Mouse (Mus musculus): ENCODE data around the gene E2f6. TPM values are rescaled to one million over a fixed set of nuclear protein-coding genes. Genes with fewer than 3 reads are reported as not detected.

E2f6 gene
- total RNA-seq, 2 experiments from 2014 or later, result 57.2 to 60.9 TPM

- no peak for DNase-seq
Observed at GRCm38 (mm10) chr12:16847204-16847792, 36.5 kb downstream of the E2f6 start.

GRCm38 (mm10) chr12:16848501-16848900 lies 37.7 kb downstream of the E2f6 start:
- no peak for DNase-seq

- no peak for DNase-seq
Observed at GRCm38 (mm10) chr12:16849821-16850220, 39.1 kb downstream of the E2f6 start.

DNA sequence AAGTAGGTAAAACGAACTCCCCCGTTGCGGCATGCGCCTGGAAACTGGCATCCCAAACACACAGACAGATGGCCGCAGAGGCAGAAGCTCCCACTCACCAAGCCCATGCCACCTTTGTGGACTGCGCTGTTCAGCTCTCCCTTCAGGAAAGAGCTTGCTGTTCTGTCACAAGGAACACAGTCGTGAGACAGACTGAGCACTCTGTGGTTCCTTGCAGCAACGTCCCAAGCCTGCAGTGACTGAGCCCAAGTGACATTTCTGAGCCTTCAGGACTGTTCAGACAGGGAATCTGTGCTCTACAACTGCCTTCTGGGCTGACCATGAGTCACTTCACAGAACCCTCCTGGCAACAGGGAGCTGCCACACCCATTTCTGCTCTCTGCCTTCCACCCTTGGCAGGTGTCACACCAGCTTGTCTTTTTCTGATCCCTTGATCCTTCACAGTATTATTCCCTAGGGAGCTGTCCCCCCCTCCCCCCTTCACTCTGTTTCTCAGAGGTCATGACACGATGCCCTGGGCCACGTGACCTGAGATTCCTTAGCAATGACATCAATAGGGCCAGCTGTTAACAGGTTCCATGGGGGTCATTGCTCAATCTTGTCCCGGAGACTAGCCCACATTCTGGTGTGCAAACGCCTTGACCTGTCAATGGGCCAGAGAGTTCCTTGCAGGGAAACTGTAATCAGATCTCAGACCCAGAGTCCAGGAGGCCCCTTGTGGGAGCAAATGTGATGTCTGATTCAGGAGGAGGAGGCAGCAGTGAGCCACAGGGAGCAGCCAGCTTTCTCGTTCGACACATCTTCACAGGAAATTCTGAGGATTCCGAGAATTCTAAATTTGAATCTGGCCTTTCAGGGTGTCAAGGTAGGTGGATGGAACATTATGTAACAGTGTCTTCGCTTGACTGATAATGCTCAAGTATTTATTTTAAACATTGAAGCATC lies 39.9 kb downstream of the E2f6 start:
- DNase-seq, result peak; percentile 70

GRCm38 (mm10) chr12:16853431-16854165 lies 42.8 kb downstream of the E2f6 start:
- peak; percentile 77 for DNase-seq

GRCm38 (mm10) chr12:16855632-16856305 lies 45.0 kb downstream of the E2f6 start:
- DNase-seq, result no peak

DNA sequence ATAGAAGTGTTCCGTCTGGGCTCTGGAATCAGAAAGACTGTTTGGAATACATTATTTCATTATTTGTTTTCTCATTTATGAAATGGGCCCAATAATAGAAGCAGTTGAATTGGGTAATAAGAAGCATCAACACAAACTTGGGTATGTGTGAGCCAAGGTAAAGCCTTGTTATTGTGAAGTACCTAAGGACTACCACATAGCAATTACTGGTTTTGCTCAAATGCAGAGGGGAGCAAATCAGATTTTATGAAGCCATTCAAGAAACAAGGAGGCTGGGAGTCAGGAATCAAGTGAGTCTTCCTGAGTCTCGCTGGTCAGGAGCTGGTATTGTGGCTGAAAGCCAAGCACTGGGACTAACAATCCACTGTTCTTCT lies 45.5 kb downstream of the E2f6 start:
- no peak for DNase-seq

DNA sequence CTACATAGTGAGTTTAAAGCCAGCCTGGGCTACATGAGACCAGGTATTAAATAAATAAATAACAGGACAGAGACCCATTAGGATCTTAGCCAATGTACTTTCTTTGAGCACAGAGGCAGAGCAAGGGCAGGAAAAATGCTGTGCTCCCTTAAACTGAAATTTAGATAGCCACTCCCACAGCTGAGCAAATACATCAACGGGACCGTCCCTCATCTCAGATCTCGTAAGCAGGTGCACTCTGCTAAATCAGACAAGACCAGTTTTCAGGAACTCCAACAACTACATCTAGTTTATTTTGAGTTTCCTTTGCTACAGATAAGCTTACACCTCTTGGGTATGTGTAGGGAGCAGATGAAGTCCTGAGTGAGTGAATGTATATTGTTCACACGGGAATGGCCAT lies 47.3 kb downstream of the E2f6 start:
- DNase-seq, result no peak

DNA sequence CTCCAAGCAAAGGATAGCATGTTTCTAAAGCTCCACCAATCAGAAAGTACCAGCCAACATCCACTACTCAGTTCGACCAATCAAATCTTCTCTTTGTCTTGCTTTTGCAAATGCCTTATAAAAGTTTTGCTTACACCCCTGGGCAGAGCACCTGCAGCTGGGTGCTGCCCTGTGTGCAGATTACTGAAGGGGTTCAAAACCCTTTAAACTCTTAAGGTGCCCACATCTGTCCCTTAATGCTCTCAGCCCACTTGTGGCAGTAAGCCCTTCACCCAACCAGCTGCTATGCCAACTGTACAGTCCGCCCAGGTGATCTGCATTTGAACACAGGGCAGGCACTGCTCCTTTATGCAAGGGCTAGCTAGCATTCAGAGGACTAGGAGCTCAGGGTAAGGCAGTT lies 49.0 kb downstream of the E2f6 start:
- DNase-seq, result no peak

- DNase-seq, result no peak
Observed at GRCm38 (mm10) chr12:16860533-16860932, 49.8 kb downstream of the E2f6 start.

DNA sequence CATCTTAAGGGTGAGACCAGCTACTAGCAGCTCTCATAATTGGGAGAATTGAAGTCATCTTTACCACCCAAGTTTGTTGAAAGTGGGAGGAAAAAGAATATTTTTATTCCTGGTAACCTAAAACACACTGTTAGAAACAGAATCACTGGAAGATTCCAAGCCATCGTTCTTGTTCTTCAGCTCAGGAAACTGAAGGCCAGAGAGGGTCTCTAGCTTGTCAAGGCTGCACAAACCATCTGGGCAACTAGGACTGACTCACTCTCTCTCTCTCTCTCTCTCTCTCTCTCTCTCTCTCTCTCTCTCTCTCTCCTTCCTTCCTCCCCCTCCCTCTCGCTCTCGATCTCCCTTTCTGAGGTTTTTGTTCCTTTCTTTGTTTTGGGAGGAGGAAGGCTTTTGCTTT lies 50.2 kb downstream of the E2f6 start:
- DNase-seq, result no peak

DNA sequence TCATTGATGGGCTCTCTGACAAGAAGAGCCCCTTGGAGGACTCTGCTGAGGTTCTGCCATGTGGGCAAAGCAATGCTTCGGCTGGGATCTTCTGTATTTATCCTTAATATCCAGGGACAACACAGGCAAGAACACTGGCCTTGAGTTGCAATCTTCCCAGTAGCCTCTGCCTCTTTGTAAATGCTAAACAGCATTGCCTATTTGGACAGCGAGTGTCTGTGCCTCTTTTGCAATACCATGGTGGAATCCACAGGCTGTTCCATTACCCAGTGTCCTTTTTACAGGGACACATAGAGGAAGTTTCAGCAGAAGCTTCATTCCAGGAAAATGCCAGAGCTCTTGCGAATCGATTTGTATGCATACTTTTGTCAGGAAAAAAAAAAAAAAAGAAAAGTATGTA lies 53.7 kb downstream of the E2f6 start:
- DNase-seq, result no peak

GRCm38 (mm10) chr12:16865871-16866270 lies 55.1 kb downstream of the E2f6 start:
- no peak for DNase-seq

GRCm38 (mm10) chr12:16866460-16866859 lies 55.7 kb downstream of the E2f6 start:
- DNase-seq, result no peak

DNA sequence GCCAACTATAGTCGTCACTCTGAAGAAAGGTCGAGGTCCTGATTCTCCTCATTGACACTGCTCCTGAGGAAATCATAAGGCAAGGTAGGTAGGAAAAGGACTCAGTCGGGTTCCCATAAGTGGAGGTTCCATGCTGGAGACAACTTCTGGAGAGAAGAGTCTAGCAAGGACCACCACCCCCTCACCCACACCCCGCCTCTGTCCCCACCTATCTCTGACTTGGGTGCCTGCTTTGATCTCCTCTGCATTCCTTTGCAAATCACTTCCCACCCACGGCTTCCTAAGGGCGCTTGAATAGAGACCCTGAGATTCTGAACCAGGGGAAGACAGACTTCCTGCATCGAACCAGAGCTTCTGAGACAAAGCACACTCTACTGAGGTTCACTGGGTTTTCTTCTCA lies 56.5 kb downstream of the E2f6 start:
- DNase-seq, result no peak

GRCm38 (mm10) chr12:16868618-16869017 lies 57.9 kb downstream of the E2f6 start:
- no peak for DNase-seq

- no peak for DNase-seq
Observed at GRCm38 (mm10) chr12:16869091-16869778, 58.5 kb downstream of the E2f6 start.

DNA sequence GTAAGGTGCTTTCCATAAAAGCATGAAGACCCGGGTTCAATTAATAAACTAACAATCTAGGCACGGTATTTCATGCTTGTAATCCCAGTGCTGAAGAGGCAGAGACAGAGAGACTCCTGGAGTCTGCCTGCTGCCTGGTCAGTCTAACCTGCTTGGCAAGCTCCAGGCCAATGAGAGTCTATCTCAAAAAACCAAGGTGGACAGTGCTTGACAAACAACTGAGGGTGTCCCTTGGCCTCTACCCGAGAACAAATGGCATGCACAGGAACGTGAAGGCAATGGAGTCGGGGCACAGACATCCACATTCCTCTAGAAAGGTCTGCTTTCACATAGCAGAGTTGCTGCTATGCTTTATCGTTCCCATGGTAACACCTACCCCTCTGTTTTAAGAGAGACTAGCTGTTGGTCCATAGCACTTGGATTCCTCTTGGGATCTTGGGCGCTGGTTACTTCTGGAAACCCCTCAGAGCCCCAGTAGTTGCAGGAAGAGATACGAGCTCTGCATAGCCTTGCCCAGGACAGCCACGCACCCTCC lies 59.2 kb downstream of the E2f6 start:
- no peak for DNase-seq

GRCm38 (mm10) chr12:16870405-16871068 lies 59.8 kb downstream of the E2f6 start:
- DNase-seq, result peak; percentile 63

DNA sequence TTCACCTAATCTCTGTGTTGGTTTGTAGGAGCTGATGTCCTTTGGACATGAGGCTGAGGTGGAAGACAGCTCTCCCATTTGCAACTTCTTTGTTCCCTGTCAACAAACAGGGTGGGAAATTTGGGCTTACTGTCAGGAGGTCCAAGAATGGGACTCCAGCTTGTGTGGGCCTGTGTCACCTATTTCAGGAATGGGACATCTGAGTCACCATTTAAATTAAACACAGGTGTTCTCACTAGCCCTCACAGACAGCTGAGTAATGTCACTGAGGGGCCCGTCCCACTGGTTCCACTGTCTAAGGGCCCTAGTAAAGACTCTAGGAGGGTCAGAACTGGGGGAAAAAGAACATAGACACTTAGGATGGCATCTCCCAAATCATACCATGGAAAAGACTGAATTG lies 61.2 kb downstream of the E2f6 start:
- DNase-seq, result no peak

DNA sequence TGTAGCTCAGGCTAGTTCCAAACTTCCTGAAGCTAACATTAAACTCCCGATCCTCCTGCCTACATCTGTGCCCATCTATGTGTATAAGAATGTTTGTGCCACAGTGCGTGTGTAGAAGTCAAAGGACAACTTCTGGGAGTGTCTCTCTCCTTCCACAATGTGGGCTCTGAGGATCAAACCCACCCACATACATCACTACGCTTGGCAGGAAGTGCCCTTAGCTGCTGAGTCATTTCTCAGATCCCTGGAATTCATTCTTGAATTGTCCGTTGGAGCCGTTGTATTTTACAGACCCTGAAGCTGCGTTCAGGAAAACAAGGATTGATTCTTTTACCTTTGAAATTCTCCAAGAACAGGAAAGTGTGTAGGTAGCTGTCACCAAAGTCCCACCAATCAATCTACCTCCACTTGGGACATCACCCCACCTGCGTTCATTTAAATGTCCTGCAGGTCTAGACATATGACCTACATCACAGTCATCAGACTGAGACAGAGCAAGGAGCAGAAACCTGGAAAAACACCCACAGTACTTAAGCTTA lies 62.2 kb downstream of the E2f6 start:
- DNase-seq, result no peak
